Mouse (Mus musculus) lung, embryonic 14.5 days (tissue): ENCODE results near the gene Celf3. TPM values are rescaled to one million over a fixed set of nuclear protein-coding genes. Genes with fewer than 3 reads are reported as not detected.

ENCODE experiments used
- ATAC-seq: fragments of 200-750 bp; cut with Nextera tagmentation; 2 replicates; pipeline ENCODE4 v1.8.0; 2017; ENCODE audit warnings: mild to moderate bottlenecking, moderate TSS enrichment, moderate library complexity; ENCODE audit not compliant: insufficient read depth
- DNase-seq: peaks from one replicate; pipeline ENCODE4 v3.0.0-alpha.2; 2015
- H3K27ac ChIP-seq: fragments of 300-500 bp; sonication (generic); 2 replicates; pipeline ENCODE4 v1.5.1; 2014; ENCODE audit warnings: low read depth, mild to moderate bottlenecking, moderate library complexity
- H3K27me3 ChIP-seq: fragments of 300-500 bp; sonication (generic); 2 replicates; pipeline ENCODE4 v1.6.1; 2014; ENCODE audit warnings: low read length, control low read depth; ENCODE audit not compliant: insufficient read depth
- H3K36me3 ChIP-seq: fragments of 300-500 bp; sonication (generic); 2 replicates; pipeline ENCODE4 v1.6.1; 2014; ENCODE audit warnings: control low read depth; ENCODE audit not compliant: insufficient read depth
- H3K4me1 ChIP-seq: fragments of 300-500 bp; sonication (generic); 2 replicates; pipeline ENCODE4 v1.6.1; 2014; ENCODE audit warnings: antibody characterized with exemption, control low read depth; ENCODE audit not compliant: insufficient read depth
- H3K4me2 ChIP-seq: fragments of 300-500 bp; sonication (generic); 2 replicates; pipeline ENCODE4 v1.6.1; 2014; ENCODE audit warnings: mild to moderate bottlenecking
- H3K4me3 ChIP-seq: fragments of 300-500 bp; sonication (generic); 2 replicates; pipeline ENCODE4 v1.5.1; 2014; ENCODE audit warnings: low read depth, low read length
- H3K9ac ChIP-seq: fragments of 300-500 bp; sonication (generic); 2 replicates; pipeline ENCODE4 v1.6.1; 2014
- H3K9me3 ChIP-seq: fragments of 300-500 bp; sonication (generic); 2 replicates; pipeline ENCODE4 v1.6.1; 2016; ENCODE audit warnings: low read depth, low read length, control low read depth
- CTCF ChIP-seq: IDR thresholded peaks from 2 replicates; pipeline ENCODE4 v1.5.1; 2016; ENCODE audit warnings: antibody characterized with exemption, low read depth
- WGBS: fragments of 180-500 bp; shearing (Covaris S2); extraction: QIAGEN DNeasy Blood & Tissue Kit; methylation state at CpG from one replicate; pipeline ENCODE4 v1.1.7; 2014; 5-methylcytosine and 5-hydroxymethylcytosine counted together
- polyA plus RNA-seq: library from polyadenylated mRNA; unstranded; fragments of >200 nt; fragmentation: Nextera tagmentation; extraction: Ambion mirVana; gene quantifications from 2 replicates; pipeline ENCODE4 v1.2.1, GENCODE M21; 2014

The Celf3 gene
- polyA plus RNA-seq, 1 experiment from 2014 or later = 0.99 TPM

GRCm38 (mm10) chr3:94449377-94449776, 28.7 kb upstream of the Celf3 start:
- Histone ChIP-seq H3K4me1 (no peaks in the 10 kb centered on the region), H3K4me2 (no peak overlapping the region), H3K9ac (no peak overlapping the region), H3K27me3 (no peaks in the 10 kb centered on the region), H3K4me3 (no peak overlapping the region), H3K36me3 (peaks cover 46% of the 10 kb centered on the region), H3K9me3 (no peaks in the 10 kb centered on the region), H3K27ac (no peak overlapping the region)
- no peak for ATAC-seq
- DNase-seq = no peak
- WGBS = 98% methylated on average over 2 of the region's 2 CpGs
- no peak for TF ChIP-seq CTCF

- no peaks in the 10 kb centered on the region for H3K9me3 ChIP-seq
- H3K27ac ChIP-seq = no peak overlapping the region
- 0 out of 2 replicates have a peak overlapping the region, but pooled peaks have one; percentile 2 for H3K9ac ChIP-seq
- 3% methylated on average over 12 of the region's 12 CpGs for WGBS
- peak overlapping the region; percentile 56 for H3K4me2 ChIP-seq
- ATAC-seq (peak; percentile 93), DNase-seq (peak; percentile 98)
- H3K36me3 ChIP-seq = no peaks in the 10 kb centered on the region
- H3K4me3 ChIP-seq = peak overlapping the region; percentile 26
- peak; percentile 89 for TF ChIP-seq CTCF
- H3K27me3 ChIP-seq = no peaks in the 10 kb centered on the region
- no peaks in the 10 kb centered on the region for H3K4me1 ChIP-seq
Observed at GRCm38 (mm10) chr3:94456529-94457000, 21.5 kb upstream of the Celf3 start.

GRCm38 (mm10) chr3:94457055-94457454, 21.0 kb upstream of the Celf3 start:
- Histone ChIP-seq H3K9me3 (no peaks in the 10 kb centered on the region), H3K27me3 (no peaks in the 10 kb centered on the region), H3K4me3 (no peak overlapping the region), H3K9ac (no peak overlapping the region), H3K4me1 (no peaks in the 10 kb centered on the region), H3K4me2 (peak overlapping the region; percentile 56), H3K27ac (no peak overlapping the region), H3K36me3 (no peaks in the 10 kb centered on the region)
- 66% methylated on average over 3 of the region's 3 CpGs for WGBS
- ATAC-seq = no peak
- no peak for DNase-seq
- no peak for TF ChIP-seq CTCF

GRCm38 (mm10) chr3:94459834-94460233, 18.3 kb upstream of the Celf3 start:
- WGBS = 92% methylated on average over 2 of the region's 2 CpGs
- H3K27me3 ChIP-seq = no peaks in the 10 kb centered on the region

GRCm38 (mm10) chr3:94463926-94464578, 14.0 kb upstream of the Celf3 start:
- ATAC-seq (peak; percentile 38; the same call in 1 of the 2 replicates), DNase-seq (no peak)
- Histone ChIP-seq H3K9me3 (no peaks in the 10 kb centered on the region), H3K4me3 (no peak overlapping the region), H3K27ac (no peak overlapping the region), H3K36me3 (no peaks in the 10 kb centered on the region), H3K4me1 (no peaks in the 10 kb centered on the region), H3K27me3 (no peaks in the 10 kb centered on the region), H3K9ac (no peak overlapping the region), H3K4me2 (no peak overlapping the region)
- WGBS = 40% methylated on average over 11 of the region's 11 CpGs
- TF ChIP-seq CTCF = no peak

More at GRCm38 (mm10) chr3:94459834-94460233, 18.3 kb upstream of the Celf3 start:
- ATAC-seq = no peak
- Histone ChIP-seq H3K4me1 (no peaks in the 10 kb centered on the region), H3K9me3 (no peaks in the 10 kb centered on the region), H3K9ac (no peak overlapping the region), H3K27ac (no peak overlapping the region), H3K4me2 (no peak overlapping the region), H3K36me3 (no peaks in the 10 kb centered on the region), H3K4me3 (no peak overlapping the region)
- no peak for DNase-seq
- TF ChIP-seq CTCF = no peak

- TF ChIP-seq CTCF = no peak
- ATAC-seq = no peak
- Histone ChIP-seq H3K9me3 (no peaks in the 10 kb centered on the region), H3K4me1 (no peaks in the 10 kb centered on the region), H3K27ac (no peak overlapping the region), H3K36me3 (no peaks in the 10 kb centered on the region), H3K27me3 (no peaks in the 10 kb centered on the region), H3K4me2 (no peak overlapping the region), H3K4me3 (no peak overlapping the region), H3K9ac (no peak overlapping the region)
- WGBS = 77% methylated on average over 13 of the region's 13 CpGs
- no peak for DNase-seq
Observed at GRCm38 (mm10) chr3:94465632-94466430, 12.3 kb upstream of the Celf3 start.

- DNase-seq = no peak
Observed at GRCm38 (mm10) chr3:94468931-94469330, 9.2 kb upstream of the Celf3 start.

More at GRCm38 (mm10) chr3:94468931-94469330, 9.2 kb upstream of the Celf3 start:
- H3K4me2 ChIP-seq = no peak overlapping the region
- WGBS = 32% methylated on average over 3 of the region's 3 CpGs
- TF ChIP-seq CTCF = no peak
- no peak overlapping the region for H3K9ac ChIP-seq
- no peak for ATAC-seq
- H3K27me3 ChIP-seq = no peaks in the 10 kb centered on the region
- peaks cover 3% of the 10 kb centered on the region; the same call in 1 of the 2 replicates for H3K4me1 ChIP-seq
- H3K36me3 ChIP-seq = no peaks in the 10 kb centered on the region
- no peak overlapping the region for H3K27ac ChIP-seq
- no peak overlapping the region for H3K4me3 ChIP-seq
- no peaks in the 10 kb centered on the region for H3K9me3 ChIP-seq
